Comparison of ENCODE assay signal across 14 mouse cellular contexts in the genomic region with DNA sequence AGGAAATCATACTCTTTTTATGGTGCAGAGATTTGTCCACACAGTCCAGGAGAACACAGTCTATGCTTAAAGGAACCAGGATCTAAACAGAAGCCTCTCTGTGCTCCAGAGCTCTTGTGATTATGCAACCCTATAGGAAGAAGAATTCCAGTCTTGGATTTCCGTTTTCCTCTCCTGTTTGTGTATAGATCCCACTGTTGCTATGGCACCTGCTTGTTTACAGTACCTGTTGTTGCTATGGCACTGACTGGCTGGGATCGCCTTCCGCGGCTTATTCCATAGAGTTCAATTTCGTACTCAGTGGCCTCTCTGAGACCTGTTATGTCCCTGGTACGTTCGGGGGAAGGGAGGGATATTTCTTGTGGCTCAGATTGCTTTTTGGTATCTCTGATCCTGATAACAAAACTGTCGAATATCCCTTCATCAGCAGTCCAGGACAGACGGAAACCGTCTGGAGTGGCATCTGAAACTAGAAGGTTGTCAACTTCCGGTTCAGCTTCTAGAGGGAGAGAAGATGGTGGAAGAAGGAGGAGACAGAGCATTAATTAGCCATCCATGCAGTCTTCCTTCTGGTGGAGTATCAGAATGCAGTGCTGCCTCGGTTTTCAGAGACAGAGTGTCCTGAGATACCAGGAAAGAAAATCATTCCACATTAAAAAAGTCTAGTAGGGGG.
DNase-seq lines count a peak whose midpoint lies in the region; ATAC-seq lines count a peak whose summit lies in the region.
"Had no signal": no experiment of that assay in that cellular context is flagged by ENCODE, and none has a peak within 500 bp of the region (broad histone marks: within the 10 kb centered on the region; RNA-seq: fewer than 3 reads in every experiment).

No protein-coding gene starts in this region.

- 0 out of 2 replicates have a peak, but pooled peaks have one; percentile 35 for ATAC-seq in forebrain, embryonic 15.5 days (replicated peaks)
- ATAC-seq in forebrain, embryonic 14.5 days, result no peak
- peak; percentile 67 for ATAC-seq in kidney, embryonic 15.5 days (replicated peaks; ENCODE audit: low FRiP score)
- ATAC-seq in frontal cortex, adult (ENCODE audit: low TSS enrichment), result no peak

- H3K27me3 ChIP-seq in forebrain, embryonic 15.5 days, result no peaks in the 10 kb centered on the region
- no peaks in the 10 kb centered on the region for H3K27me3 ChIP-seq in forebrain, embryonic 14.5 days (replicated peaks; ENCODE audit: control insufficient read depth, insufficient read depth, low read length)
- no peaks in the 10 kb centered on the region for H3K27me3 ChIP-seq in kidney, embryonic 15.5 days

- no peaks in the 10 kb centered on the region for H3K36me3 ChIP-seq in forebrain, embryonic 15.5 days
- H3K36me3 ChIP-seq in forebrain, embryonic 14.5 days (ENCODE audit: control insufficient read depth, insufficient read depth, low read length), result no peaks in the 10 kb centered on the region
- H3K36me3 ChIP-seq in kidney, embryonic 15.5 days, result no peaks in the 10 kb centered on the region

- 79% methylated on average over 12 of the region's 12 CpGs for WGBS in forebrain, embryonic 15.5 days
- WGBS in forebrain, embryonic 14.5 days, result 77% methylated on average over 12 of the region's 12 CpGs
- WGBS in kidney, embryonic 15.5 days, result 44% methylated on average over 12 of the region's 12 CpGs

- no peak for DNase-seq in forebrain, embryonic 14.5 days (ENCODE audit: low spot score)
- DNase-seq in kidney, adult 18-20 months, result no peak
- DNase-seq in R1 (ENCODE audit: low read depth, low spot score), result peak; percentile 15
- peak; percentile 46 for DNase-seq in lung, postnatal 25 days (ENCODE audit: low spot score)
- no peak for DNase-seq in neural tube, embryonic 10.5 days (ENCODE audit: extremely low spot score, low spot score)
- DNase-seq: cerebellum, adult 2 months; gastrocnemius, postnatal 10 days; heart, postnatal 36 days; kidney, adult 2 months had no signal

- no peak overlapping the region for H3K4me2 ChIP-seq in forebrain, embryonic 15.5 days (replicated peaks)
- H3K4me2 ChIP-seq in forebrain, embryonic 14.5 days (ENCODE audit: low read length), result no peak overlapping the region
- peak overlapping the region; percentile 22 for H3K4me2 ChIP-seq in kidney, embryonic 15.5 days
- H3K4me2 ChIP-seq: heart, embryonic 11.5 days; liver, embryonic 11.5 days had no signal

- no peaks in the 10 kb centered on the region for H3K4me1 ChIP-seq in forebrain, embryonic 15.5 days
- H3K4me1 ChIP-seq in forebrain, embryonic 14.5 days (ENCODE audit: control insufficient read depth, insufficient read depth, low read length), result 0 out of 2 replicates have a peak, but pooled peaks cover 4% of the 10 kb centered on the region
- peaks cover 7% of the 10 kb centered on the region for H3K4me1 ChIP-seq in kidney, embryonic 15.5 days

- no peaks in the 10 kb centered on the region for H3K9me3 ChIP-seq in forebrain, embryonic 15.5 days
- no peaks in the 10 kb centered on the region for H3K9me3 ChIP-seq in forebrain, embryonic 14.5 days (replicated peaks; ENCODE audit: control insufficient read depth, low read length)
- no peaks in the 10 kb centered on the region for H3K9me3 ChIP-seq in kidney, embryonic 15.5 days (replicated peaks)

- H3K4me3 ChIP-seq in forebrain, embryonic 15.5 days, result no peak overlapping the region
- no peak overlapping the region for H3K4me3 ChIP-seq in forebrain, embryonic 14.5 days (ENCODE audit: low read depth, low read length)
- H3K4me3 ChIP-seq in kidney, embryonic 15.5 days (replicated peaks), result no peak overlapping the region

- H3K27ac ChIP-seq in forebrain, embryonic 15.5 days (replicated peaks), result no peak overlapping the region
- H3K27ac ChIP-seq in forebrain, embryonic 14.5 days (ENCODE audit: low read depth, low read length), result no peak overlapping the region
- peak overlapping the region; percentile 54 for H3K27ac ChIP-seq in kidney, embryonic 15.5 days

- no peak overlapping the region for H3K9ac ChIP-seq in forebrain, embryonic 15.5 days (replicated peaks)
- no peak overlapping the region for H3K9ac ChIP-seq in forebrain, embryonic 14.5 days (ENCODE audit: low read length)
- H3K9ac ChIP-seq in kidney, embryonic 15.5 days, result no peak overlapping the region

Comparison
In these comparisons a context has a peak if more than half of its experiments do, and no peak if none do; other contexts are left out.
1. ATAC-seq: peak in forebrain, embryonic 15.5 days (single experiment) and kidney, embryonic 15.5 days (single experiment); none in forebrain, embryonic 14.5 days (single experiment) and frontal cortex, adult (single experiment).
2. DNase-seq: peak in R1 (single experiment) and lung, postnatal 25 days (single experiment); none in forebrain, embryonic 14.5 days (single experiment), kidney, adult 18-20 months (single experiment) and neural tube, embryonic 10.5 days (single experiment).